27 mouse cellular contexts compared by ENCODE assay signal in genomic region chr5:93103603-93104002, GRCm38 (mm10). TPM values are rescaled to one million over a fixed set of nuclear protein-coding genes. Genes with fewer than 3 reads are reported as not detected.
DNase-seq lines count a peak whose midpoint lies in the region; ATAC-seq and TF ChIP-seq lines count a peak whose summit lies in the region.
"Had no signal": no experiment of that assay in that cellular context is flagged by ENCODE, and none has a peak within 500 bp of the region (broad histone marks: within the 10 kb centered on the region; RNA-seq: fewer than 3 reads in every experiment).

No protein-coding gene starts in this region.

- no peaks in the 10 kb centered on the region for H3K9me3 ChIP-seq in embryonic facial prominence, embryonic 15.5 days (replicated peaks)
- H3K9me3 ChIP-seq in embryonic facial prominence, embryonic 10.5 days: no peaks in the 10 kb centered on the region
- H3K9me3 ChIP-seq in kidney, embryonic 16.5 days (ENCODE audit: low read length): no peaks in the 10 kb centered on the region
- H3K9me3 ChIP-seq: heart, embryonic 10.5 days; heart, embryonic 15.5 days; hindbrain, embryonic 12.5 days; intestine, embryonic 15.5 days; limb, embryonic 13.5 days; liver, embryonic 12.5 days; midbrain, embryonic 12.5 days had no signal

- 0 out of 2 replicates have a peak, but pooled peaks cover 4% of the 10 kb centered on the region for H3K36me3 ChIP-seq in embryonic facial prominence, embryonic 15.5 days
- peaks cover 62% of the 10 kb centered on the region for H3K36me3 ChIP-seq in embryonic facial prominence, embryonic 10.5 days (replicated peaks)
- H3K36me3 ChIP-seq in kidney, embryonic 16.5 days (ENCODE audit: insufficient read depth, low read length): no peaks in the 10 kb centered on the region
- H3K36me3 ChIP-seq: heart, embryonic 15.5 days; hindbrain, embryonic 12.5 days; intestine, embryonic 15.5 days had no signal

- no peak for DNase-seq in embryonic facial prominence, embryonic 10.5 days (ENCODE audit: low spot score)
- no peak for DNase-seq in kidney, postnatal 4 days
- no peak for DNase-seq in cerebellum, postnatal 4 days (ENCODE audit: low spot score in 2 of 2)
- no peak for DNase-seq in thymus, postnatal 36 days
- DNase-seq: adrenal gland, adult 8-10 months; cerebellum, adult 11 months; cerebellum, adult 9-10 months; heart, postnatal 36 days; kidney, adult 9 months; kidney, postnatal 36 days; liver, postnatal 0 days; lung, postnatal 36 days had no signal

- no peak for TF ChIP-seq POLR2A in embryonic fibroblast, embryonic 13.5 days (IDR thresholded peaks at IDR 0.05; ENCODE audit: low read depth, low read length)

- H3K9ac ChIP-seq in embryonic facial prominence, embryonic 15.5 days: no peak overlapping the region
- no peak overlapping the region for H3K9ac ChIP-seq in kidney, embryonic 16.5 days (replicated peaks; ENCODE audit: low read length)
- H3K9ac ChIP-seq: heart, embryonic 15.5 days; hindbrain, embryonic 12.5 days; intestine, embryonic 15.5 days; limb, embryonic 13.5 days; liver, embryonic 12.5 days; liver, postnatal 0 days; midbrain, embryonic 12.5 days had no signal

- peaks cover 32% of the 10 kb centered on the region for H3K4me1 ChIP-seq in embryonic facial prominence, embryonic 15.5 days
- peaks cover 36% of the 10 kb centered on the region for H3K4me1 ChIP-seq in embryonic facial prominence, embryonic 10.5 days
- H3K4me1 ChIP-seq in kidney, embryonic 16.5 days (ENCODE audit: insufficient read depth, low read length): peaks cover 53% of the 10 kb centered on the region
- peaks cover 44% of the 10 kb centered on the region for H3K4me1 ChIP-seq in embryonic fibroblast, embryonic 13.5 days (ENCODE audit: control insufficient read depth, insufficient read depth, low read length)

- no peaks in the 10 kb centered on the region for H3K27me3 ChIP-seq in embryonic facial prominence, embryonic 15.5 days
- no peaks in the 10 kb centered on the region for H3K27me3 ChIP-seq in embryonic facial prominence, embryonic 10.5 days (replicated peaks; ENCODE audit: low read depth, poor library complexity, severe bottlenecking)
- H3K27me3 ChIP-seq in kidney, embryonic 16.5 days (ENCODE audit: insufficient read depth, low read length): no peaks in the 10 kb centered on the region
- H3K27me3 ChIP-seq: heart, embryonic 15.5 days; hindbrain, embryonic 12.5 days; intestine, embryonic 15.5 days; limb, embryonic 13.5 days; liver, embryonic 12.5 days; midbrain, embryonic 12.5 days had no signal

- no peak for ATAC-seq in embryonic facial prominence, embryonic 15.5 days (ENCODE audit: insufficient number of reproducible peaks, low FRiP score, low TSS enrichment, low read depth)
- ATAC-seq in kidney, embryonic 16.5 days (ENCODE audit: low FRiP score, low TSS enrichment): no peak
- ATAC-seq: CD4-positive, CD25-positive, alpha-beta regulatory T cell, adult 4 months; forebrain, embryonic 14.5 days; hindbrain, postnatal 0 days; intestine, embryonic 15.5 days; liver, embryonic 12.5 days; liver, postnatal 0 days had no signal

- no peak overlapping the region for H3K4me3 ChIP-seq in embryonic facial prominence, embryonic 15.5 days (replicated peaks)
- H3K4me3 ChIP-seq in embryonic facial prominence, embryonic 10.5 days: no peak overlapping the region
- no peak overlapping the region for H3K4me3 ChIP-seq in kidney, embryonic 16.5 days (ENCODE audit: low read length)
- H3K4me3 ChIP-seq in embryonic fibroblast, embryonic 13.5 days (ENCODE audit: insufficient read depth, low read length): no peak overlapping the region
- H3K4me3 ChIP-seq: heart, embryonic 10.5 days; heart, embryonic 15.5 days; hindbrain, embryonic 12.5 days; intestine, embryonic 15.5 days; limb, embryonic 13.5 days; liver, embryonic 12.5 days; midbrain, embryonic 12.5 days had no signal

- 60% methylated on average over 8 of the region's 8 CpGs for WGBS in embryonic facial prominence, embryonic 15.5 days
- 82% methylated on average over 8 of the region's 8 CpGs for WGBS in embryonic facial prominence, embryonic 10.5 days
- WGBS in kidney, embryonic 16.5 days: 69% methylated on average over 8 of the region's 8 CpGs

- 0 out of 2 replicates have a peak overlapping the region, but pooled peaks have one; percentile 8 for H3K27ac ChIP-seq in embryonic facial prominence, embryonic 15.5 days (replicated peaks)
- no peak overlapping the region for H3K27ac ChIP-seq in embryonic facial prominence, embryonic 10.5 days (replicated peaks)
- peak overlapping the region; percentile 12; the same call in 1 of the 2 replicates for H3K27ac ChIP-seq in kidney, embryonic 16.5 days (ENCODE audit: low read length)
- H3K27ac ChIP-seq in embryonic fibroblast, embryonic 13.5 days (ENCODE audit: insufficient read depth, low read length): peak overlapping the region; percentile 93
- H3K27ac ChIP-seq: heart, embryonic 10.5 days; heart, embryonic 15.5 days; hindbrain, embryonic 12.5 days; hindbrain, postnatal 0 days; intestine, embryonic 15.5 days; limb, embryonic 13.5 days; liver, embryonic 12.5 days; midbrain, embryonic 12.5 days had no signal

- no peak for TF ChIP-seq CTCF in embryonic fibroblast, embryonic 13.5 days (IDR thresholded peaks at IDR 0.05; ENCODE audit: borderline replicate concordance, insufficient read depth, low read length)

- H3K4me2 ChIP-seq in embryonic facial prominence, embryonic 15.5 days (replicated peaks): no peak overlapping the region
- no peak overlapping the region for H3K4me2 ChIP-seq in kidney, embryonic 16.5 days (replicated peaks; ENCODE audit: low read depth, low read length)
- H3K4me2 ChIP-seq: heart, embryonic 15.5 days; hindbrain, embryonic 12.5 days; intestine, embryonic 15.5 days; limb, embryonic 13.5 days; liver, embryonic 12.5 days; midbrain, embryonic 12.5 days had no signal

RNA-seq across cellular contexts. Expression of gene Sept11, which starts 10.4 kb away (rescaled TPM):
- 195 and 200 TPM in 2 replicates for polyA plus RNA-seq in embryonic facial prominence, embryonic 15.5 days (2015; fragmentation: Nextera tagmentation; extraction: Ambion mirVana)
- 294 and 297 TPM in 2 replicates for polyA plus RNA-seq in embryonic facial prominence, embryonic 10.5 days (2016; fragmentation: Nextera tagmentation; extraction: Ambion mirVana)
- polyA plus RNA-seq in kidney, embryonic 16.5 days (2015; fragmentation: Nextera tagmentation; extraction: Ambion mirVana): 216 and 232 TPM in 2 replicates
- polyA plus RNA-seq in embryonic fibroblast, embryonic 13.5 days (2011; ENCODE audit: insufficient read length, low read depth, missing spikeins): 406 and 428 TPM in 2 replicates

RNA-seq across cellular contexts. Expression of gene Sowahb, which starts 58.8 kb away (rescaled TPM):
- polyA plus RNA-seq in embryonic facial prominence, embryonic 15.5 days (2015; fragmentation: Nextera tagmentation; extraction: Ambion mirVana): 0.46 and 0.68 TPM in 2 replicates
- polyA plus RNA-seq in embryonic facial prominence, embryonic 10.5 days (2016; fragmentation: Nextera tagmentation; extraction: Ambion mirVana): 0.78 and 0.85 TPM in 2 replicates
- 1.4 and 1.7 TPM in 2 replicates for polyA plus RNA-seq in kidney, embryonic 16.5 days (2015; fragmentation: Nextera tagmentation; extraction: Ambion mirVana)
- not detected in 2 replicates for polyA plus RNA-seq in embryonic fibroblast, embryonic 13.5 days (2011; ENCODE audit: insufficient read length, low read depth, missing spikeins)
- polyA plus RNA-seq: CD4-positive, CD25-positive, alpha-beta regulatory T cell, adult 4 months; neural tube, embryonic 14.5 days; testis, adult 2 months had no signal
